Mouse (Mus musculus) left cerebral cortex, postnatal 14 days (tissue): ENCODE data around the gene Vmn1r93. TPM values are rescaled to one million over a fixed set of nuclear protein-coding genes. Genes with fewer than 3 reads are reported as not detected.
"Not testable (repeated sequence)": the region's sequence is repeated elsewhere in the genome, so short reads cannot be mapped to it uniquely, and the experiment has no call there.

Experiments used
- DNase-seq, 2 experiments: peaks; one replicate each; pipeline ENCODE4 v3.0.0; 2021 to 2022; ENCODE audit warnings: low spot score in 2 of 2, mixed read lengths in 1 of 2
- intact Hi-C: fragments of 180-260 bp; cut with DNase I; formaldehyde crosslinking; loops from one replicate; pipeline ENCODE4 v1.15.1; 2025
- long read RNA-seq, 2 experiments: library from polyadenylated mRNA; stranded (forward); transcript quantifications; one replicate each; pipeline ENCODE4 v2.0.0; 2021
- total RNA-seq, 2 experiments: library from RNA; stranded (reverse); gene quantifications; 2 replicates each; pipeline ENCODE4 v1.2.3; 2021

Vmn1r93 gene
- not detected for total RNA-seq
- long read RNA-seq, experiment 1 = 0 reads
- long read RNA-seq, experiment 2 = 0 reads

- intact Hi-C loops = not testable (repeated sequence)
Observed at GRCm38 (mm10) chr7:20138988-20139387, at the start of gene Vmn1r93. Vmn1r93 (minus strand) TSS chr7:20139088.

GRCm38 (mm10) chr7:20168277-20168676, 29.4 kb upstream of the Vmn1r93 start, which contains the start of gene Vmn1r94:
Vmn1r94 (minus strand) TSS chr7:20168377.
- DNase-seq, intact Hi-C loops: not testable (repeated sequence)

More at GRCm38 (mm10) chr7:20138988-20139387, at the start of gene Vmn1r93:
- not testable (repeated sequence) for DNase-seq

- DNase-seq, intact Hi-C loops: not testable (repeated sequence)
Observed at GRCm38 (mm10) chr7:20122479-20122878, 16.4 kb downstream of the Vmn1r93 start, which contains the start of gene Gm16442. Gm16442 (minus strand) TSS chr7:20122579.

- intact Hi-C loops, DNase-seq: not testable (repeated sequence)
Observed at GRCm38 (mm10) chr7:20099380-20099779, 39.5 kb downstream of the Vmn1r93 start, which contains the start of gene Vmn1r91. Vmn1r91 (plus strand) TSS chr7:20099680.

Other genes starting within 250 kb of the Vmn1r93 start
- 10 to 100 TPM; 10.1 to 11.4 TPM for gene Pvr, start 217.9 kb downstream of the Vmn1r93 start, total RNA-seq
- not detected for gene Igsf23, start 188.3 kb downstream of the Vmn1r93 start, total RNA-seq
- not detected for gene Ceacam20, start 173.7 kb downstream of the Vmn1r93 start, total RNA-seq
- gene Nlrp9b, start 147.6 kb downstream of the Vmn1r93 start, total RNA-seq = not detected
- not detected for gene Vmn1r91, start 39.4 kb downstream of the Vmn1r93 start, total RNA-seq
- not detected for gene Gm16442, start 16.5 kb downstream of the Vmn1r93 start, total RNA-seq
- gene Vmn1r94, start 29.3 kb upstream of the Vmn1r93 start, total RNA-seq = not detected
- gene Vmn1r95, start 54.6 kb upstream of the Vmn1r93 start, total RNA-seq = not detected
- gene Gm6164, start 66.5 kb upstream of the Vmn1r93 start, total RNA-seq = not detected
- not detected for gene Gm4498, start 94.7 kb upstream of the Vmn1r93 start, total RNA-seq
- gene Gm5890, start 123.7 kb upstream of the Vmn1r93 start, total RNA-seq = not detected
- gene Gm4133, start 195.0 kb upstream of the Vmn1r93 start, total RNA-seq = not detected
- not detected for gene Gm5728, start 236.3 kb upstream of the Vmn1r93 start, total RNA-seq